Mouse (Mus musculus): ENCODE results near the gene Fgfr2. TPM values are rescaled to one million over a fixed set of nuclear protein-coding genes. Genes with fewer than 3 reads are reported as not detected.
A peak's percentile ranks its signal among the peaks of the same experiment; 100 is the strongest.

Fgfr2 gene
- total and polyA plus RNA-seq, 3 experiments: 47.1 to 245 (median 178) TPM

GRCm38 (mm10) chr7:130837941-130838657 lies 2285.1 kb downstream of the Fgfr2 start:
- DNase-seq: no peak

GRCm38 (mm10) chr7:130836066-130836465 lies 2287.1 kb downstream of the Fgfr2 start:
- no peak for DNase-seq

- peak; percentile 80 for DNase-seq
Observed at GRCm38 (mm10) chr7:130834958-130835861, 2287.9 kb downstream of the Fgfr2 start.

GRCm38 (mm10) chr7:130834299-130834698 lies 2288.9 kb downstream of the Fgfr2 start:
- no peak for DNase-seq

- DNase-seq: no peak
Observed at GRCm38 (mm10) chr7:130831586-130831985, 2291.6 kb downstream of the Fgfr2 start.

- no peak for DNase-seq
Observed at GRCm38 (mm10) chr7:130828475-130828874, 2294.7 kb downstream of the Fgfr2 start.

GRCm38 (mm10) chr7:130827844-130828403 lies 2295.2 kb downstream of the Fgfr2 start:
- no peak for DNase-seq

GRCm38 (mm10) chr7:130827431-130827830 lies 2295.7 kb downstream of the Fgfr2 start:
- DNase-seq: peak; percentile 58

- DNase-seq: no peak
Observed at GRCm38 (mm10) chr7:130826343-130826742, 2296.8 kb downstream of the Fgfr2 start.

- DNase-seq: no peak
Observed at GRCm38 (mm10) chr7:130823992-130824391, 2299.2 kb downstream of the Fgfr2 start.

- DNase-seq: peak; percentile 45
Observed at GRCm38 (mm10) chr7:130819624-130820023, 2303.5 kb downstream of the Fgfr2 start.

GRCm38 (mm10) chr7:130818813-130819212 lies 2304.3 kb downstream of the Fgfr2 start:
- no peak for DNase-seq

GRCm38 (mm10) chr7:130816243-130816642 lies 2306.9 kb downstream of the Fgfr2 start:
- DNase-seq: no peak

GRCm38 (mm10) chr7:130815601-130816000 lies 2307.5 kb downstream of the Fgfr2 start:
- DNase-seq: no peak

GRCm38 (mm10) chr7:130812407-130812806 lies 2310.7 kb downstream of the Fgfr2 start:
- no peak for DNase-seq

GRCm38 (mm10) chr7:130810238-130810637 lies 2312.9 kb downstream of the Fgfr2 start:
- DNase-seq: no peak

GRCm38 (mm10) chr7:130808694-130809093 lies 2314.5 kb downstream of the Fgfr2 start:
- DNase-seq: no peak

GRCm38 (mm10) chr7:130807749-130808148 lies 2315.4 kb downstream of the Fgfr2 start:
- DNase-seq: peak; percentile 88

GRCm38 (mm10) chr7:130804991-130805390 lies 2318.2 kb downstream of the Fgfr2 start:
- DNase-seq: no peak

- DNase-seq: peak; percentile 60
Observed at GRCm38 (mm10) chr7:130803251-130803825, 2319.8 kb downstream of the Fgfr2 start.

GRCm38 (mm10) chr7:130801811-130802210 lies 2321.3 kb downstream of the Fgfr2 start:
- DNase-seq: no peak

GRCm38 (mm10) chr7:130800681-130801080 lies 2322.5 kb downstream of the Fgfr2 start:
- no peak for DNase-seq

Data from adrenal gland, adult 2 months (tissue).